Mouse (Mus musculus) monocyte, adult 2 months (primary cell): ENCODE measurements around the gene Sowahd.

Experiments used
- DNase-seq, 2 experiments: peaks; one replicate each; pipeline ENCODE4 v3.0.0; 2022; ENCODE audit warnings: low spot score in 2 of 2, low read depth in 1 of 2

Sowahd gene

GRCm38 (mm10) chrX:37091457-37091856 lies 42.8 kb downstream of the Sowahd start:
- DNase-seq: no peak

DNA sequence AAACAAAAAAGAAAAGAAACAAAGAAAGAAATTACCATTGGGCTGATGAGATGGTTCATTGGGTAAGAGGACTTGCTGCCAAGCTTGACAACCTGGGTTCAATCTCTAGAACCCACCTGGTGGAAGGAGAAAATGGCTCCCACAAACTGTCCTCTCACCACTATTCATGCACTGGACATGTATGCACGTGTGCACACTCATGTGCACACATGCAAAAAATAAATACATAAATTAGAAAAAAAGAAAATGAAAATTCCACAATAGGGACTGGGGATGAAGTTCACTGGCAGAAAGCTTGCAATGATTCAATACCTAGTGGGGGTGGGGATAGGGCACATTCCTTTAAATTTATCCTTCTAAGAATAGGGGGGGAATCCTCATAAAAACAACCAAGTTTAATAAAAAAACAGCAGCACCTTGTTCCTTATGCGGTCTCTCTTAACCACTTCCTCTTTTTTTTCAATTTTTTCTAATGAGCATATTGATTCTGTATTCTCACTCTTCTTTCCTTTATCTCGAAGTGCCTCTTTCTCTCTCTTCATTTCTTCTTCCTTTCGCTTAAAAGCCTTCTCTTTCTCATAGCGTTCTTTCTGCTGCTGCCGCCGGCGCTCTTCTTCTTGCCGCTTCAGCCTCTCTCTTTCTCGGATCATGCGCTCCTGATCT lies 46.6 kb downstream of the Sowahd start:
- DNase-seq: no peak

- no peak for DNase-seq
These were observed 50.0 kb downstream of the Sowahd start for GRCm38 (mm10) chrX:37098681-37099080.
